Mouse (Mus musculus): ENCODE results near the gene Lrrc23. TPM values are rescaled to one million over a fixed set of nuclear protein-coding genes. Genes with fewer than 3 reads are reported as not detected.

Gene Lrrc23
- polyA plus RNA-seq, 1 experiment from 2014 or later, result 0.26 TPM

- Histone ChIP-seq H3K27me3 (ENCODE audit: insufficient read depth, poor library complexity, severe bottlenecking) (no peaks in the 10 kb centered on the region), H3K4me1 (peaks cover 26% of the 10 kb centered on the region), H3K27ac (no peak overlapping the region), H3K36me3 (no peaks in the 10 kb centered on the region), H3K9me3 (no peaks in the 10 kb centered on the region), H3K4me3 (no peak overlapping the region)
- DNase-seq (ENCODE audit: low spot score), result no peak
- 80% methylated on average over 8 of the region's 8 CpGs for WGBS
Observed at GRCm38 (mm10) chr6:124723541-124723940, 56.0 kb downstream of the Lrrc23 start.

- WGBS, result 77% methylated on average over 6 of the region's 6 CpGs
- DNase-seq (ENCODE audit: low spot score), result no peak
- Histone ChIP-seq H3K27me3 (ENCODE audit: insufficient read depth, poor library complexity, severe bottlenecking) (no peaks in the 10 kb centered on the region), H3K36me3 (no peaks in the 10 kb centered on the region), H3K27ac (no peak overlapping the region), H3K9me3 (no peaks in the 10 kb centered on the region), H3K4me1 (peaks cover 31% of the 10 kb centered on the region), H3K4me3 (no peak overlapping the region)
Observed at GRCm38 (mm10) chr6:124722876-124723473, 56.6 kb downstream of the Lrrc23 start.

DNA sequence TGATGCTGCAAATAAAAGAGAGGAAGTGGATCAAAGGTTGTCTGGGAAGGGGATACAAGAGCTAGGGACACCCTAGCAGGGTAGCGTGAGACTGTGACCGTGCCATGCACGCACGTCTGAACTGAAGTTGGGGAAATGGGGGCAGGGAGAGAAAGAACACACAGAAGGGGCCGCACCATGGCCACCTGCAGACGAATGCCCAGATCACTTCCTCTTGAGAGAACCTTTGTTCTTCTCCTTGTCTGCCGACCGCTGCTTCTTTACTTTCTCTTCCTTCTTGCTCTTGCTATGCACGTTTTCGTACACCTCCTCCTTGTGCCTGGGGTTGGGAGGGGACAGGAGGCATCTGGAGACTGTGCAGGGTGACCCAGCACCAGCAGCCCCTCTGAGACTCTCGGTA lies 58.6 kb downstream of the Lrrc23 start:
- DNase-seq (ENCODE audit: low spot score), result no peak
- no peaks in the 10 kb centered on the region for H3K9me3 ChIP-seq
- H3K36me3 ChIP-seq, result peaks cover 21% of the 10 kb centered on the region
- 75% methylated on average over 11 of the region's 11 CpGs for whole genome bisulfite sequencing
- peaks cover 35% of the 10 kb centered on the region for H3K4me1 ChIP-seq
- no peaks in the 10 kb centered on the region for H3K27me3 ChIP-seq (ENCODE audit: insufficient read depth, poor library complexity, severe bottlenecking)
- no peak overlapping the region for H3K4me3 ChIP-seq
- H3K27ac ChIP-seq, result peak overlapping the region; percentile 10; the same call in 1 of the 2 replicates

Other genes with a start within 250 kb of the Lrrc23 start
- 0.34 and 2.2 TPM in 2 replicates for gene C1s1, start 237.4 kb downstream of the Lrrc23 start, polyA plus RNA-seq (2016; fragmentation: Nextera tagmentation; extraction: Ambion mirVana)
- not detected in 2 replicates for gene C1rb, start 209.4 kb downstream of the Lrrc23 start, polyA plus RNA-seq (2016; fragmentation: Nextera tagmentation; extraction: Ambion mirVana)
- gene C1s2, start 143.6 kb downstream of the Lrrc23 start, polyA plus RNA-seq (2016; fragmentation: Nextera tagmentation; extraction: Ambion mirVana), result 0.06 TPM in 1 of 2 replicates, not detected in the other
- 45.2 and 53.8 TPM in 2 replicates for gene Lpcat3, start 116.7 kb downstream of the Lrrc23 start, polyA plus RNA-seq (2016; fragmentation: Nextera tagmentation; extraction: Ambion mirVana)
- 162 and 216 TPM in 2 replicates for gene Emg1, start 67.5 kb downstream of the Lrrc23 start, polyA plus RNA-seq (2016; fragmentation: Nextera tagmentation; extraction: Ambion mirVana)
- 438 and 483 TPM in 2 replicates for gene Phb2, start 67.4 kb downstream of the Lrrc23 start, polyA plus RNA-seq (2016; fragmentation: Nextera tagmentation; extraction: Ambion mirVana)
- 5.9 and 8.6 TPM in 2 replicates for gene Ptpn6, start 41.0 kb downstream of the Lrrc23 start, polyA plus RNA-seq (2016; fragmentation: Nextera tagmentation; extraction: Ambion mirVana)
- 297 and 301 TPM in 2 replicates for gene Grcc10, start 38.4 kb downstream of the Lrrc23 start, polyA plus RNA-seq (2016; fragmentation: Nextera tagmentation; extraction: Ambion mirVana)
- not detected in 2 replicates for gene Gm45234, start 23.7 kb downstream of the Lrrc23 start, polyA plus RNA-seq (2016; fragmentation: Nextera tagmentation; extraction: Ambion mirVana)
- gene Atn1, start 23.2 kb downstream of the Lrrc23 start, polyA plus RNA-seq (2016; fragmentation: Nextera tagmentation; extraction: Ambion mirVana), result 7.4 and 11.4 TPM in 2 replicates
- 4.5 and 4.8 TPM in 2 replicates for gene Eno2, start 10.1 kb downstream of the Lrrc23 start, polyA plus RNA-seq (2016; fragmentation: Nextera tagmentation; extraction: Ambion mirVana)
- gene Spsb2, start 28.9 kb upstream of the Lrrc23 start, polyA plus RNA-seq (2016; fragmentation: Nextera tagmentation; extraction: Ambion mirVana), result 8.5 and 9.3 TPM in 2 replicates
- 1,456 and 1,625 TPM in 2 replicates for gene Tpi1, start 34.6 kb upstream of the Lrrc23 start, polyA plus RNA-seq (2016; fragmentation: Nextera tagmentation; extraction: Ambion mirVana)
- gene Usp5, start 49.8 kb upstream of the Lrrc23 start, polyA plus RNA-seq (2016; fragmentation: Nextera tagmentation; extraction: Ambion mirVana), result 145 and 151 TPM in 2 replicates
- 150 and 179 TPM in 2 replicates for gene Cdca3, start 49.8 kb upstream of the Lrrc23 start, polyA plus RNA-seq (2016; fragmentation: Nextera tagmentation; extraction: Ambion mirVana)
- gene Gnb3, start 60.5 kb upstream of the Lrrc23 start, polyA plus RNA-seq (2016; fragmentation: Nextera tagmentation; extraction: Ambion mirVana), result 2.4 and 5.2 TPM in 2 replicates
- gene P3h3, start 78.0 kb upstream of the Lrrc23 start, polyA plus RNA-seq (2016; fragmentation: Nextera tagmentation; extraction: Ambion mirVana), result 10.7 and 13.4 TPM in 2 replicates
- gene Gpr162, start 84.3 kb upstream of the Lrrc23 start, polyA plus RNA-seq (2016; fragmentation: Nextera tagmentation; extraction: Ambion mirVana), result 1.1 and 1.2 TPM in 2 replicates
- 0.05 TPM in 1 of 2 replicates, not detected in the other for gene Cd4, start 108.5 kb upstream of the Lrrc23 start, polyA plus RNA-seq (2016; fragmentation: Nextera tagmentation; extraction: Ambion mirVana)
- gene Lag3, start 132.0 kb upstream of the Lrrc23 start, polyA plus RNA-seq (2016; fragmentation: Nextera tagmentation; extraction: Ambion mirVana), result 1.2 and 2.8 TPM in 2 replicates
- gene Ptms, start 140.4 kb upstream of the Lrrc23 start, polyA plus RNA-seq (2016; fragmentation: Nextera tagmentation; extraction: Ambion mirVana), result 123 and 174 TPM in 2 replicates
- gene Mlf2, start 151.7 kb upstream of the Lrrc23 start, polyA plus RNA-seq (2016; fragmentation: Nextera tagmentation; extraction: Ambion mirVana), result 363 and 402 TPM in 2 replicates
- gene Cops7a, start 185.8 kb upstream of the Lrrc23 start, polyA plus RNA-seq (2016; fragmentation: Nextera tagmentation; extraction: Ambion mirVana), result 173 and 178 TPM in 2 replicates
- 0.14 TPM in 1 of 2 replicates, not detected in the other for gene Pianp, start 217.0 kb upstream of the Lrrc23 start, polyA plus RNA-seq (2016; fragmentation: Nextera tagmentation; extraction: Ambion mirVana)
- 7.9 and 14.2 TPM in 2 replicates for gene Zfp384, start 229.4 kb upstream of the Lrrc23 start, polyA plus RNA-seq (2016; fragmentation: Nextera tagmentation; extraction: Ambion mirVana)